Mouse (Mus musculus) bone marrow, adult 2 months (tissue): ENCODE measurements around the gene Cotl1. TPM values are rescaled to one million over a fixed set of nuclear protein-coding genes. Genes with fewer than 3 reads are reported as not detected.

ENCODE experiments used
- H3K27ac ChIP-seq: fragments of 200-500 bp; 2 replicates; pipeline ENCODE4 v1.5.1; 2012; ENCODE audit warnings: low read depth, mild to moderate bottlenecking, control low read depth, inconsistent platforms, low read length; ENCODE audit not compliant: control insufficient read depth, poor library complexity, insufficient read depth
- H3K4me1 ChIP-seq: fragments of 200-500 bp; 2 replicates; pipeline ENCODE4 v1.6.1; 2011; ENCODE audit warnings: low read length; ENCODE audit not compliant: control insufficient read depth, insufficient read depth
- H3K4me3 ChIP-seq: fragments of 200-500 bp; replicated peaks from 2 replicates; pipeline ENCODE3; 2011; ENCODE audit warnings: mild to moderate bottlenecking, low read depth, low read length, control low read depth; ENCODE audit not compliant: control insufficient read depth
- CTCF ChIP-seq: fragments of 200-500 bp; IDR thresholded peaks from 2 replicates; pipeline ENCODE4 v1.5.1; 2011; ENCODE audit warnings: low read length, control low read depth; ENCODE audit not compliant: control insufficient read depth, insufficient read depth
- POLR2A ChIP-seq: fragments of 200-500 bp; IDR thresholded peaks from 2 replicates; pipeline ENCODE4 v1.6.1; 2011; ENCODE audit warnings: low read depth, mild to moderate bottlenecking, control low read depth, low read length, borderline replicate concordance; ENCODE audit not compliant: control insufficient read depth
- WGBS: fragments of 180-500 bp; shearing (Covaris S2); methylation state at CpG from one replicate; pipeline ENCODE4 v1.1.7; 2018; 5-methylcytosine and 5-hydroxymethylcytosine counted together
- polyA plus RNA-seq: library from polyadenylated mRNA; stranded (reverse); fragments of >200 nt; gene quantifications from 2 replicates; pipeline ENCODE4 v1.2.4, GENCODE M21; 2011; ENCODE audit warnings: low replicate concordance; ENCODE audit not compliant: missing spikeins, insufficient read depth, insufficient read length

Gene Cotl1
- polyA plus RNA-seq, 1 experiment: 247 TPM

- Histone ChIP-seq H3K4me3 (no peak overlapping the region), H3K4me1 (peaks cover 38% of the 10 kb centered on the region), H3K27ac (no peak overlapping the region)
- 71% methylated on average over 10 of the region's 10 CpGs for WGBS
- no peak for TF ChIP-seq CTCF
- no peak for TF ChIP-seq POLR2A
These were observed 11.3 kb downstream of the Cotl1 start for GRCm38 (mm10) chr8:119829015-119829414.

GRCm38 (mm10) chr8:119827721-119828153 is 12.6 kb downstream of the Cotl1 start:
- TF ChIP-seq POLR2A (no peak), CTCF (no peak)
- H3K4me1 ChIP-seq: peaks cover 34% of the 10 kb centered on the region
- 24% methylated on average over 4 of the region's 4 CpGs for WGBS
- H3K27ac ChIP-seq: peak overlapping the region; percentile 52
- H3K4me3 ChIP-seq: peak overlapping the region; percentile 16

GRCm38 (mm10) chr8:119826982-119827381 is 13.4 kb downstream of the Cotl1 start:
- TF ChIP-seq POLR2A (no peak), CTCF (no peak)
- Histone ChIP-seq H3K27ac (peak overlapping the region; percentile 50), H3K4me1 (peaks cover 31% of the 10 kb centered on the region), H3K4me3 (peak overlapping the region; percentile 14)
- WGBS: 15% methylated on average over 5 of the region's 5 CpGs

- TF ChIP-seq CTCF (no peak), POLR2A (no peak)
- WGBS: 7% methylated on average over 19 of the region's 19 CpGs
- Histone ChIP-seq H3K4me3 (peak overlapping the region; percentile 27), H3K27ac (peak overlapping the region; percentile 59), H3K4me1 (peaks cover 28% of the 10 kb centered on the region)
These were observed 14.2 kb downstream of the Cotl1 start for GRCm38 (mm10) chr8:119825950-119826730.

- H3K4me3 ChIP-seq: peak overlapping the region; percentile 14
- 20% methylated on average over 11 of the region's 11 CpGs for WGBS
- TF ChIP-seq CTCF (no peak), POLR2A (no peak)
- H3K4me1 ChIP-seq: peaks cover 24% of the 10 kb centered on the region
- H3K27ac ChIP-seq: peak overlapping the region; percentile 45; the same call in 1 of the 2 replicates
These were observed 15.5 kb downstream of the Cotl1 start for GRCm38 (mm10) chr8:119824809-119825273.

- 66% methylated on average over 4 of the region's 4 CpGs for WGBS
- H3K4me1 ChIP-seq: peaks cover 22% of the 10 kb centered on the region
- TF ChIP-seq POLR2A: no peak
- no peak for TF ChIP-seq CTCF
- no peak overlapping the region for H3K4me3 ChIP-seq
- H3K27ac ChIP-seq: no peak overlapping the region
These were observed 16.2 kb downstream of the Cotl1 start for GRCm38 (mm10) chr8:119824100-119824499.

- no peak overlapping the region for H3K27ac ChIP-seq
- H3K4me1 ChIP-seq: peaks cover 17% of the 10 kb centered on the region
- WGBS: 91% methylated on average over 9 of the region's 9 CpGs
- TF ChIP-seq POLR2A: no peak
- TF ChIP-seq CTCF: no peak
- no peak overlapping the region for H3K4me3 ChIP-seq
These were observed 17.1 kb downstream of the Cotl1 start for GRCm38 (mm10) chr8:119823278-119823677.

- WGBS: 72% methylated on average over 6 of the region's 6 CpGs
- Histone ChIP-seq H3K27ac (no peak overlapping the region; the same call in 1 of the 2 replicates), H3K4me1 (peaks cover 15% of the 10 kb centered on the region), H3K4me3 (no peak overlapping the region)
- TF ChIP-seq CTCF: no peak
- no peak for TF ChIP-seq POLR2A
These were observed 18.7 kb downstream of the Cotl1 start for GRCm38 (mm10) chr8:119821691-119822090.

GRCm38 (mm10) chr8:119819976-119820375 is 20.4 kb downstream of the Cotl1 start:
- H3K27ac ChIP-seq: no peak overlapping the region
- no peak overlapping the region for H3K4me3 ChIP-seq
- H3K4me1 ChIP-seq: peaks cover 12% of the 10 kb centered on the region
- 88% methylated on average over 8 of the region's 8 CpGs for WGBS
- no peak for TF ChIP-seq CTCF
- TF ChIP-seq POLR2A: no peak
